Mouse (Mus musculus): ENCODE measurements at regions not wholly inside any gene's neighbourhood (a gene's known extent, or its start where the extent isn't known, plus 50 kb on each side); places are given as distances from the start of the nearest gene placed in this dataset.

GRCm38 (mm10) chr1:90688086-90688485 lies 85.3 kb downstream of the Cops8 start:
- TF ChIP-seq CTCF (IDR thresholded peaks at IDR 0.05; ENCODE audit: low read depth) (no peak), EP300 (IDR thresholded peaks at IDR 0.05; ENCODE audit: low read depth) (no peak)

Data from liver, postnatal 0 days (tissue).